Mouse (Mus musculus): ENCODE results near the gene Sf3b5.
"Not testable (repeated sequence)": the region's sequence is repeated elsewhere in the genome, so short reads cannot be mapped to it uniquely, and the experiment has no call there.

Gene Sf3b5

GRCm38 (mm10) chr10:13007876-13008736, 3.0 kb downstream of the Sf3b5 start:
- peak; percentile 92 to 94 for DNase-seq

DNA sequence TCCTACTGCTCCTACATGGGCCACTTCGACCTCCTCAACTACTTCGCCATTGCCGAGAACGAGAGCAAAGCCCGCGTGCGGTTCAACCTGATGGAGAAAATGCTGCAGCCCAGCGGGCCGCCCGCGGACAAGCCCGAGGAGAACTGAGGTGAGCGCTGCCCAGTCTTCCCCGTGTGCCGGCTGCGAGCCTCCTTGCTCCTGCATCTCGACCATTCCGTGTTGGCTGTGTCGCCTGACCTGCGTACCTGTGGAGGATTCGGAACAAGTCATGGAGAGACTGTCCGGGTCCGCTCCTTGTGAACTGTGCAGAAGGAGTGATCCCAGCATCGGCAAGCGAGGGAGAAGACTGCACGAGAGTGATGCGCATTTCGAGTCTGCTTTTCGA, 3.6 kb downstream of the Sf3b5 start:
- DNase-seq, result no peak

DNA sequence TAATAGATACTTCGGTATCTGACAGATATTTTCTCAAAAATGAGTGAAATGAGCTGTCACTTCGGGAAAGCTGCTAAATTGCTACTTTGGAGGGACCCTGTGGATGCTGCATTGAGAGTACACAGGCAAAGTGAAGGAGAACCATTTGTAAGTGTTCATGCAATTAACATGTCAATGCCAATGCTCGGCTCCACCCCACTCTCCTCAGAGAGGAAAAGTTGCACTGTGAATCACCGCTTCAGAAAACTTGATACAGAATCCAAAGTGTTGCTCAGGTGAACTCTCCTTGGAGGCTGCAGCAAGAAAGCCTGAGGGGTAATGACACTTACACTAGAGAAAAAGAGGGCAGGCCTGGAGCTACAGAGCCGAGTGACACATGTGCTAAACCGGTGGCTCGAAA, 8.9 kb downstream of the Sf3b5 start:
- DNase-seq, result no peak

GRCm38 (mm10) chr10:13016573-13016972, 11.4 kb downstream of the Sf3b5 start:
- DNase-seq, result peak; percentile 67 to 72

DNA sequence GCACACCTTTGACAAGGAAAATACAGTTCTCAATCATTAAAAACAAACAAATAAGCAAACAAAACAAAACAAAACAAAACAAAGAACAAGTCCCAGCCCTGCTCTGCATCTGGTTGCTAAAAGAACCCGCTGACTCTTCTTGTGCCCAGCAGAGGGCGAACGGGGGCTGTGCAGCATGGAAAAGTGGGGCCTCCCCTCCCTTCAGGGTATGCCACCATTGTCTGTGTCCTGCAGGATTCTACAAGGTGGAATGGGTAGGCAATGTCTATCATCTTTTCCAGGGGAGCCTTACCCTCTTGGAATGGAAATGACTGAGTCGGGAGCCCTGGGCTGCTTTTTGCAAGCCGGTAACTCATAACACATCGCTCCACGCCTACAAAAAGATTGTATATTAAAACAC, 13.4 kb downstream of the Sf3b5 start:
- DNase-seq, result peak; percentile 32 to 36

GRCm38 (mm10) chr10:13019026-13019425, 13.9 kb downstream of the Sf3b5 start:
- DNase-seq, result no peak

- no peak for DNase-seq
Measured at GRCm38 (mm10) chr10:13022103-13022502, 17.0 kb downstream of the Sf3b5 start.

DNA sequence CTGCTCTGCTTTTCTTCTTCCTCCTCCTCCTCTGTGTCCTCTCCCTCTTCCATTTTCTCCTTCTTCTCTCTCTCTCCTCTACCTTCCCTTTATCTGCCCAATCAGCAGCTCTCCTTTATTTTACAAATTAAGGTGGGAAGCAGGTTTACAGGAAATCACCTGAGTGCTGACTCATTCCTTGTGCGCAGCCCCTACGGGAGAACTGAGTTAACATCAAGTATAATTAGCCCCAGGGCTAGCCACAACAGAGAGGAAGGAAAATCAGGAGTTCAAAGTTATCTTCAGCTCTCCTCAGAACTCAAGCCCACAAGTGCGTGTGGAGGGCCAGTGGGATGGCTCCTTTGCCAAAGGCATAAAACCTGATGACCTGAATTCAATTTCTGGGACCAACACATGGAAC, 18.8 kb downstream of the Sf3b5 start:
- DNase-seq, result not testable (repeated sequence)

DNA sequence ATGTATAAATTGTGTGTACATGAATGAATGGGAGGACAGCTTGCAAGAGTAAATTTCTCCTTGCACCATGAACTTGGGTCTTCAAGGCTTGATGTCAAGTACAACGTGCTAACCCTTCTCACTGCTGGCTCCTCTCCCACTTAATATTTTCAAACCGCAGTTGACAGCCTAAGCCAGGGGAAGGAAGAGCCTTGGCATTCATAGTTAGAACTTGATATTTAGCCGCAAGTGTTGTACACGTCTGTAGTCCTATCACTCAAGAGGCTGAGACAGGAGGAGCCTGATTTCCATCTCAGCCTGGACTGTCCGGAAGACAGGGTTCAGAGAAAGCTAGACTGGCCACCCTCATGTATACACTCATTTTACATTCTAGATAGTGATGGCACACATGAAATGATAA, 22.6 kb downstream of the Sf3b5 start:
- no peak for DNase-seq

GRCm38 (mm10) chr10:13028215-13028614, 23.1 kb downstream of the Sf3b5 start:
- no peak for DNase-seq

DNA sequence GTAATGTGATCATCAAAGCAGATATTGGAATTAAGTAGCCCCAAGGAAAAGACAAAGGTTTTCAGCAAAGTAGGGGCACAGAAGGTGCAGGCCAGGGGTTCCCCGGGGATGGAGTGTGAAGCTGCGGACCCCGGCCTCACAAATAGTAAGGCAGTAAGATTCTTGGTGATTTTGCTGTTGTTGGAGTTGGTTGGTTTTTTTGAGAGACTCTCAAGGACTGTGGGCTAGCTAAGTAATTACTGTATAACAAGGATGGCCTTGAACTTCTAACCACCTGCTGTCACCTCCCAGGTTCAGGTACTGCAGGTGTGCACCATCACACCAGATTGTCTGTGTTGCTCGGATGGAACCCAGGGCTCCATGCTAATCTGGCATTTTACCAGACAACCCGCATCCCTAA, 24.3 kb downstream of the Sf3b5 start:
- DNase-seq, result no peak

DNA sequence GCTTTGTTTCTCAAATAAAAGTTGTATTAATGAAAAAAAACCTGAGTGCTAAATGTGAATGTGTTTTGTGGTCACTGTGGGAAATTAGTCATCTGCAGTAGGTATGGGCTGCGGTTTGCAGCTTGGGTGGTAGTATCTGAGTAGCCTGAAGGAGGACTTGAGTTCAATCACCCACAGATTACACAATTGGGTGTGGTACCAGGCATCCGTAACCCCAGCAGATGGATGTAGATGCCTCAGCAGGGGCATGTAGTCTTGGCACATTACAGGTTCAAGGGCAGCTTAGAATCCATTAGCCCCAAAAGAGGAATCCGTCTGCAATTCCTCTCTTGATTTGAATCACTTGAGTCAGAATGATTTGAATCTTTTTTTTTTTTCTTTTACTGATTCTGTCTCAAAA, 30.1 kb downstream of the Sf3b5 start:
- DNase-seq, result no peak

DNA sequence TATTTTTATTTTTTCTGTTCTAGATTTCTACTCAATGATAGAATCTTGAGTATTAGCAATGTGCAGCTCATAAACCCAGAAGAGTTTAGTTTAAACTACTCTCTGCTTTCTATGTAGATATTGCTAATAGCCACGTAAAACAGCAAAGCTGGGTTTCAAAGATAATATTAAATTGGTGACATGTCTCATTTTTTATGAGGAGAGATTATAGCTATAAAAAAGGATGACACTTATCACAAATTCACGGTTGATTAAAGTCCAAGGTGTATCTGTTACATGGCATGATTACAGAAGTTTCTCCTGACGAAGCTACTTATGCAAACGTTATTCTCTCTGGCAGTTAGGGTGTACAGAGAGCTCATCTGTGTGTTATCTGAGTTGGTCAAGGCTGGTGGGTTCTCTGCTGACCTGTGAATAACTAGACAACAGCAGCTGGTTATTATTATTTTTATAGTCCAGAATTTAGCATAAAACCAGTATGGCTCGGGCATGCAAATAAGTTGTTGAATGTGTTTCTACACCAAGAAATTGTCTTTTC, 34.6 kb downstream of the Sf3b5 start:
- DNase-seq, result no peak

GRCm38 (mm10) chr10:13044659-13045058, 39.5 kb downstream of the Sf3b5 start:
- DNase-seq, result no peak

DNA sequence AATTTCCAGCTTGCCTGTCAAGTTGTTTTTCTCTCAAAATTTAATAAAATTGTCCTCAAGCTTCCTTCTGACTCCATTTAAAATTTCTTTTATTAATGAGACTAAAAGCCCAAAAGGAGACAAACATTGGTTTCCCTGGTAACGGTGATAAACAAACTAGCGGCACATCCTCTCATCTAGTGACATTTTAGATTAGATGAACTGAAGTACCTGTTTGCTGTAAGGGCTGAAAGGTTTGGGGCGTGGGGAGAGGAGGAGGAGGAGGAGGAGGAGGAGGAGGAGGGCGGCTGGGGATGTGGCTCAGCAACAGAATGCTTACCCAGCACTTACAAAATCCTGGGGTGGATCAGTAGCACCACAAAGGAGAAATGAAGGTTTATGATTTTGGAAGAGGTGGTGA, 42.7 kb downstream of the Sf3b5 start:
- DNase-seq, result no peak

GRCm38 (mm10) chr10:13056863-13057381, 51.8 kb downstream of the Sf3b5 start:
- DNase-seq, result no peak

Data from B cell, adult 2 months (primary cell).